Mouse (Mus musculus): ENCODE data around the gene Fndc5.

Fndc5 gene

GRCm38 (mm10) chr4:129136579-129137391, at the start of gene Fndc5:
Fndc5 (plus strand) TSS chr4:129136999.
- DNase-seq, result peak; percentile 63 to 68

GRCm38 (mm10) chr4:129087850-129088249, 48.9 kb upstream of the Fndc5 start:
- DNase-seq, result no peak

GRCm38 (mm10) chr4:129095276-129095675, 41.5 kb upstream of the Fndc5 start:
- no peak for DNase-seq

- DNase-seq, result no peak
Measured at GRCm38 (mm10) chr4:129097006-129097405, 39.8 kb upstream of the Fndc5 start.

GRCm38 (mm10) chr4:129102133-129102829, 34.5 kb upstream of the Fndc5 start:
- DNase-seq, result no peak

GRCm38 (mm10) chr4:129105356-129105755, 31.4 kb upstream of the Fndc5 start, which contains the start of gene Tmem54:
Tmem54 (plus strand) TSS chr4:129105548.
- DNase-seq, result no peak

GRCm38 (mm10) chr4:129106073-129106472, 30.7 kb upstream of the Fndc5 start:
- DNase-seq, result peak in 1 of 2 experiments; percentile 47

GRCm38 (mm10) chr4:129107348-129107899, 29.4 kb upstream of the Fndc5 start:
- peak; percentile 73 to 79 for DNase-seq

- no peak for DNase-seq
Measured at GRCm38 (mm10) chr4:129108624-129109023, 28.2 kb upstream of the Fndc5 start.

GRCm38 (mm10) chr4:129110804-129111203, 26.0 kb upstream of the Fndc5 start:
- no peak for DNase-seq

GRCm38 (mm10) chr4:129111350-129111749, 25.4 kb upstream of the Fndc5 start:
- peak; percentile 57 to 66 for DNase-seq

- peak; percentile 61 to 62 for DNase-seq
Measured at GRCm38 (mm10) chr4:129112231-129112630, 24.6 kb upstream of the Fndc5 start.

- DNase-seq, result peak; percentile 97 to 99
Measured at GRCm38 (mm10) chr4:129113083-129113988, 23.5 kb upstream of the Fndc5 start.

GRCm38 (mm10) chr4:129116703-129117102, 20.1 kb upstream of the Fndc5 start:
- DNase-seq, result no peak

- DNase-seq, result no peak
Measured at GRCm38 (mm10) chr4:129117720-129118510, 18.9 kb upstream of the Fndc5 start.

- DNase-seq, result no peak
Measured at GRCm38 (mm10) chr4:129119708-129120107, 17.1 kb upstream of the Fndc5 start.

GRCm38 (mm10) chr4:129120520-129121445, 16.0 kb upstream of the Fndc5 start:
- DNase-seq, result peak; percentile 69 to 72

GRCm38 (mm10) chr4:129121569-129122086, 15.2 kb upstream of the Fndc5 start, which contains the start of gene Hpca:
Hpca (minus strand) TSS chr4:129122036.
- DNase-seq, result peak; percentile 55 to 59

GRCm38 (mm10) chr4:129122107-129122506, 14.7 kb upstream of the Fndc5 start:
- DNase-seq, result peak in 1 of 2 experiments; percentile 43

GRCm38 (mm10) chr4:129122719-129123118, 14.1 kb upstream of the Fndc5 start:
- peak; percentile 56 to 68 for DNase-seq

All from cerebellum, postnatal 10 days (tissue).